Mouse (Mus musculus) adrenal gland, adult 2 months (tissue): ENCODE data around the gene Camta1. TPM values are rescaled to one million over a fixed set of nuclear protein-coding genes. Genes with fewer than 3 reads are reported as not detected.

Experiments used
- DNase-seq: peaks from one replicate; pipeline ENCODE4 v3.0.0; 2021
- polyA plus RNA-seq: library from polyadenylated mRNA; depleted of rRNA; stranded (reverse); fragments of >200 nt; gene quantifications from 2 replicates; pipeline ENCODE4 v1.2.3, GENCODE M21; 2012
- total RNA-seq, 2 experiments: library from RNA; stranded (reverse); gene quantifications; 2 replicates each; pipeline ENCODE4 v1.2.3; 2021

Camta1 gene
- total and polyA plus RNA-seq, 3 experiments = 8.5 to 35.0 (median 24.0) TPM

GRCm38 (mm10) chr4:151108834-151109241, 752.8 kb downstream of the Camta1 start:
- DNase-seq = peak; percentile 59

GRCm38 (mm10) chr4:151108028-151108771, 753.5 kb downstream of the Camta1 start:
- DNase-seq = peak; percentile 94

GRCm38 (mm10) chr4:151107131-151108001, 754.3 kb downstream of the Camta1 start:
- DNase-seq = peak; percentile 14

GRCm38 (mm10) chr4:151106468-151106867, 755.2 kb downstream of the Camta1 start:
- no peak for DNase-seq

- no peak for DNase-seq
Observed at GRCm38 (mm10) chr4:151105886-151106285, 755.8 kb downstream of the Camta1 start.

GRCm38 (mm10) chr4:151104147-151104546, 757.5 kb downstream of the Camta1 start:
- no peak for DNase-seq

- no peak for DNase-seq
Observed at GRCm38 (mm10) chr4:151103646-151104045, 758.0 kb downstream of the Camta1 start.

GRCm38 (mm10) chr4:151097104-151097438, 764.6 kb downstream of the Camta1 start:
- DNase-seq = no peak

- no peak for DNase-seq
Observed at GRCm38 (mm10) chr4:151096334-151097103, 765.2 kb downstream of the Camta1 start.

- no peak for DNase-seq
Observed at GRCm38 (mm10) chr4:151095207-151095606, 766.5 kb downstream of the Camta1 start.

GRCm38 (mm10) chr4:151089270-151089669, 772.4 kb downstream of the Camta1 start, which contains the start of gene Gm13090:
Gm13090 (plus strand) TSS chr4:151089570.
- no peak for DNase-seq

GRCm38 (mm10) chr4:151088819-151089218, 772.9 kb downstream of the Camta1 start:
- no peak for DNase-seq

GRCm38 (mm10) chr4:151087358-151087757, 774.3 kb downstream of the Camta1 start:
- no peak for DNase-seq

GRCm38 (mm10) chr4:151083027-151083426, 778.6 kb downstream of the Camta1 start:
- no peak for DNase-seq

- DNase-seq = no peak
Observed at GRCm38 (mm10) chr4:151081977-151082376, 779.7 kb downstream of the Camta1 start.

- DNase-seq = no peak
Observed at GRCm38 (mm10) chr4:151081355-151081754, 780.3 kb downstream of the Camta1 start.

- DNase-seq = no peak
Observed at GRCm38 (mm10) chr4:151074817-151075216, 786.9 kb downstream of the Camta1 start.

GRCm38 (mm10) chr4:151073108-151073744, 788.5 kb downstream of the Camta1 start:
- DNase-seq = peak; percentile 74

GRCm38 (mm10) chr4:151070962-151071361, 790.7 kb downstream of the Camta1 start:
- DNase-seq = no peak

- no peak for DNase-seq
Observed at GRCm38 (mm10) chr4:151068751-151069150, 792.9 kb downstream of the Camta1 start.

- DNase-seq = no peak
Observed at GRCm38 (mm10) chr4:151059566-151059965, 802.1 kb downstream of the Camta1 start.

GRCm38 (mm10) chr4:151058634-151059033, 803.0 kb downstream of the Camta1 start:
- DNase-seq = no peak
